Mouse (Mus musculus): ENCODE measurements around the gene Fuca1. TPM values are rescaled to one million over a fixed set of nuclear protein-coding genes. Genes with fewer than 3 reads are reported as not detected.

The Fuca1 gene
- 10 to 100 TPM; 44.2 to 47.1 TPM for total RNA-seq (2021)
- long read RNA-seq, transcript Fuca1-201 (8 exons, 2,525 nt): major isoform, 68 of 76 reads
- long read RNA-seq, partial matches to known transcripts: 1 of 76 reads
- long read RNA-seq, other reads (novel, unspliced or antisense): 7 of 76 reads

- DNase-seq (ENCODE audit: low spot score in 2 of 2): peak; percentile 94 to 98
These were observed at the start of gene Fuca1 for GRCm38 (mm10) chr4:135920304-135921241. Gene Fuca1, plus strand, starts transcription at chr4:135920735.

GRCm38 (mm10) chr4:135872015-135872414 lies 48.5 kb upstream of the Fuca1 start:
- DNase-seq (ENCODE audit: low spot score in 2 of 2): no peak

GRCm38 (mm10) chr4:135872589-135873391 lies 47.7 kb upstream of the Fuca1 start:
- peak in 1 of 2 experiments; percentile 35 for DNase-seq (ENCODE audit: low spot score in 2 of 2)

GRCm38 (mm10) chr4:135873526-135874202 lies 46.9 kb upstream of the Fuca1 start, which contains the start of gene Pnrc2:
Gene Pnrc2, minus strand, starts transcription at chr4:135873850.
- peak; percentile 88 to 92 for DNase-seq (ENCODE audit: low spot score in 2 of 2)

GRCm38 (mm10) chr4:135874564-135875535 lies 45.7 kb upstream of the Fuca1 start:
- no peak for DNase-seq (ENCODE audit: low spot score in 2 of 2)

- DNase-seq (ENCODE audit: low spot score in 2 of 2): no peak
These were observed 45.0 kb upstream of the Fuca1 start for GRCm38 (mm10) chr4:135875546-135875945.

- DNase-seq (ENCODE audit: low spot score in 2 of 2): no peak
These were observed 44.4 kb upstream of the Fuca1 start for GRCm38 (mm10) chr4:135875991-135876582.

GRCm38 (mm10) chr4:135876583-135877020 lies 43.9 kb upstream of the Fuca1 start:
- DNase-seq (ENCODE audit: low spot score in 2 of 2): peak; percentile 61 to 73

- peak in 1 of 2 experiments; percentile 51 for DNase-seq (ENCODE audit: low spot score in 2 of 2)
These were observed 42.8 kb upstream of the Fuca1 start for GRCm38 (mm10) chr4:135877742-135878141.

GRCm38 (mm10) chr4:135879021-135879420 lies 41.5 kb upstream of the Fuca1 start:
- DNase-seq (ENCODE audit: low spot score in 2 of 2): no peak

GRCm38 (mm10) chr4:135880018-135880417 lies 40.5 kb upstream of the Fuca1 start:
- DNase-seq (ENCODE audit: low spot score in 2 of 2): no peak

GRCm38 (mm10) chr4:135880576-135880975 lies 40.0 kb upstream of the Fuca1 start:
- DNase-seq (ENCODE audit: low spot score in 2 of 2): no peak

GRCm38 (mm10) chr4:135882023-135882422 lies 38.5 kb upstream of the Fuca1 start:
- DNase-seq (ENCODE audit: low spot score in 2 of 2): no peak

- DNase-seq (ENCODE audit: low spot score in 2 of 2): no peak
These were observed 37.1 kb upstream of the Fuca1 start for GRCm38 (mm10) chr4:135883401-135883851.

GRCm38 (mm10) chr4:135883881-135884516 lies 36.5 kb upstream of the Fuca1 start:
- DNase-seq (ENCODE audit: low spot score in 2 of 2): no peak

GRCm38 (mm10) chr4:135884531-135884930 lies 36.0 kb upstream of the Fuca1 start:
- DNase-seq (ENCODE audit: low spot score in 2 of 2): no peak

- DNase-seq (ENCODE audit: low spot score in 2 of 2): no peak
These were observed 34.9 kb upstream of the Fuca1 start for GRCm38 (mm10) chr4:135885676-135886075.

- no peak for DNase-seq (ENCODE audit: low spot score in 2 of 2)
These were observed 34.4 kb upstream of the Fuca1 start for GRCm38 (mm10) chr4:135886184-135886583.
